Mouse (Mus musculus) WW6 (cell line): Measurements from ENCODE around the gene Psma7.

Experiments
- DNase-seq: peaks from one replicate; pipeline ENCODE4 v3.0.0-alpha.2; 2013; ENCODE audit warnings: low read depth, low spot score

Psma7 gene

GRCm38 (mm10) chr2:180001635-180002034 lies 40.6 kb downstream of the Psma7 start:
- DNase-seq, result no peak

- DNase-seq, result no peak
Measured at GRCm38 (mm10) chr2:179998431-179998830, 43.8 kb downstream of the Psma7 start.

- DNase-seq, result no peak
Measured at GRCm38 (mm10) chr2:179993071-179993470, 49.2 kb downstream of the Psma7 start.

DNA sequence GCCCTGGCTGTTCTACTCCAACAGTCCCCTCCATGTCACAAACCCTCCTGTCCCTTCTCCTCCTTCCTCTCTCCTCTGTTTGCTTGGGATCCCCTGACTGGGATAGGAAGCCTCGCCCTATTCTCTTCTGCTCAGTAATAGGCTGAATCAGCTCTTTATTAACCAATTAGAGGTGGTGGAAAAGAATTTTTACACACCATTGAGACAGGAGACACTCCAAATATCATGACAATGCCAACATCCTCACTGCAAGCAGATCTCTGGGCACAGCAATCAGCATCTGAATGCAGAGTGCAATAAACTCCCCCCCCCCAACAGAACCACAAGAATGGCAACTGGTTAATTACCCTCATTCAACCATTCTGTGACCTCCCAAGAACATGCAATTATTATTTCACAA lies 53.1 kb downstream of the Psma7 start:
- DNase-seq, result no peak

- DNase-seq, result no peak
Measured at GRCm38 (mm10) chr2:179986437-179987022, 55.7 kb downstream of the Psma7 start.
